Mouse (Mus musculus): ENCODE data around the gene Tnfrsf11a.
"Not testable (repeated sequence)": the region's sequence is repeated elsewhere in the genome, so short reads cannot be mapped to it uniquely, and the experiment has no call there.

Gene Tnfrsf11a

GRCm38 (mm10) chr1:105786731-105787357 is 6.3 kb downstream of the Tnfrsf11a start:
- no peak for DNase-seq

- DNase-seq: no peak
These were observed 9.6 kb downstream of the Tnfrsf11a start for GRCm38 (mm10) chr1:105790103-105790502.

GRCm38 (mm10) chr1:105794670-105795069 is 14.2 kb downstream of the Tnfrsf11a start:
- DNase-seq: no peak

GRCm38 (mm10) chr1:105795705-105796104 is 15.2 kb downstream of the Tnfrsf11a start:
- no peak for DNase-seq

GRCm38 (mm10) chr1:105800570-105800969 is 20.1 kb downstream of the Tnfrsf11a start:
- no peak for DNase-seq

GRCm38 (mm10) chr1:105801252-105801651 is 20.7 kb downstream of the Tnfrsf11a start:
- DNase-seq: no peak

GRCm38 (mm10) chr1:105802941-105803340 is 22.4 kb downstream of the Tnfrsf11a start:
- DNase-seq: no peak

GRCm38 (mm10) chr1:105804285-105804684 is 23.8 kb downstream of the Tnfrsf11a start:
- DNase-seq: no peak

GRCm38 (mm10) chr1:105805565-105805964 is 25.0 kb downstream of the Tnfrsf11a start:
- DNase-seq: no peak

GRCm38 (mm10) chr1:105807028-105807722 is 26.7 kb downstream of the Tnfrsf11a start:
- DNase-seq: no peak

GRCm38 (mm10) chr1:105812027-105812426 is 31.5 kb downstream of the Tnfrsf11a start:
- DNase-seq: not testable (repeated sequence)

- no peak for DNase-seq
These were observed 32.6 kb downstream of the Tnfrsf11a start for GRCm38 (mm10) chr1:105812960-105813708.

- no peak for DNase-seq
These were observed 33.2 kb downstream of the Tnfrsf11a start for GRCm38 (mm10) chr1:105813709-105814061.

- DNase-seq: no peak
These were observed 34.1 kb downstream of the Tnfrsf11a start for GRCm38 (mm10) chr1:105814402-105815270.

- DNase-seq: no peak
These were observed 34.8 kb downstream of the Tnfrsf11a start for GRCm38 (mm10) chr1:105815310-105815709.

GRCm38 (mm10) chr1:105815736-105816135 is 35.2 kb downstream of the Tnfrsf11a start:
- no peak for DNase-seq

GRCm38 (mm10) chr1:105819031-105819430 is 38.5 kb downstream of the Tnfrsf11a start:
- no peak for DNase-seq

- DNase-seq: no peak
These were observed 39.2 kb downstream of the Tnfrsf11a start for GRCm38 (mm10) chr1:105819740-105820139.

- DNase-seq: no peak
These were observed 43.8 kb downstream of the Tnfrsf11a start for GRCm38 (mm10) chr1:105824356-105824755.

GRCm38 (mm10) chr1:105824980-105825379 is 44.5 kb downstream of the Tnfrsf11a start:
- no peak for DNase-seq

- no peak for DNase-seq
These were observed 46.9 kb downstream of the Tnfrsf11a start for GRCm38 (mm10) chr1:105827374-105827773.

GRCm38 (mm10) chr1:105827786-105828345 is 47.3 kb downstream of the Tnfrsf11a start:
- DNase-seq: no peak
